Mouse (Mus musculus): ENCODE results near the gene Slc13a5.

GRCm38 (mm10) chr11:72301334-72301733, 34.3 kb upstream of the Slc13a5 start, which contains the start of gene Xaf1:
- TF ChIP-seq CTCF (IDR thresholded peaks at IDR 0.05; ENCODE audit: control insufficient read depth, insufficient read depth, insufficient replicate concordance, low read depth, low read length) (no peak), POLR2A (IDR thresholded peaks at IDR 0.05; ENCODE audit: control insufficient read depth, low read depth, low read length) (0 out of 2 replicates have a peak, but pooled peaks have one; percentile 18)

Measured in testis, adult 2 months (tissue).